Mouse (Mus musculus) ES-E14 (cell line): ENCODE measurements around the gene Atg4c.

Experiments
- CHD2 ChIP-seq: IDR thresholded peaks from 2 replicates; pipeline ENCODE4 v1.6.1; 2014; ENCODE audit warnings: mild to moderate bottlenecking, low read depth, low read length, inconsistent platforms
- HCFC1 ChIP-seq: IDR thresholded peaks from 2 replicates; pipeline ENCODE4 v1.6.1; 2012; ENCODE audit warnings: low read length, inconsistent platforms, borderline replicate concordance; ENCODE audit not compliant: insufficient read depth
- MAFK ChIP-seq: IDR thresholded peaks from 2 replicates; pipeline ENCODE4 v1.6.1; 2014; ENCODE audit warnings: mild to moderate bottlenecking, low read depth, low read length, inconsistent platforms; ENCODE audit not compliant: insufficient read depth
- ZC3H11A ChIP-seq: IDR thresholded peaks from 2 replicates; pipeline ENCODE4 v1.6.1; 2012; ENCODE audit warnings: low read depth, mild to moderate bottlenecking, inconsistent platforms, low read length, borderline replicate concordance
- ZNF384 ChIP-seq: IDR thresholded peaks from 2 replicates; pipeline ENCODE4 v1.6.1; 2012; ENCODE audit warnings: low read depth, low read length, inconsistent platforms

GRCm38 (mm10) chr4:99227226-99227625 lies 33.5 kb downstream of the Atg4c start:
- no peak for TF ChIP-seq CHD2
- no peak for TF ChIP-seq ZNF384
- TF ChIP-seq HCFC1, result no peak
- TF ChIP-seq MAFK, result no peak
- no peak for TF ChIP-seq ZC3H11A
